Mouse (Mus musculus): ENCODE data around the gene Msi2.

Msi2 gene

GRCm38 (mm10) chr11:88351722-88352473 is 366.4 kb downstream of the Msi2 start:
- peak; percentile 72 to 73 for DNase-seq

- DNase-seq, result peak; percentile 51 to 68
Measured at GRCm38 (mm10) chr11:88348690-88349089, 369.6 kb downstream of the Msi2 start.

- no peak for DNase-seq
Measured at GRCm38 (mm10) chr11:88348056-88348455, 370.3 kb downstream of the Msi2 start.

GRCm38 (mm10) chr11:88346066-88346465 is 372.2 kb downstream of the Msi2 start:
- DNase-seq, result no peak

- DNase-seq, result no peak
Measured at GRCm38 (mm10) chr11:88337926-88338325, 380.4 kb downstream of the Msi2 start.

GRCm38 (mm10) chr11:88334893-88335292 is 383.4 kb downstream of the Msi2 start:
- DNase-seq, result no peak

- peak; percentile 82 to 85 for DNase-seq
Measured at GRCm38 (mm10) chr11:88332309-88332934, 385.9 kb downstream of the Msi2 start.

- peak; percentile 58 to 60 for DNase-seq
Measured at GRCm38 (mm10) chr11:88331722-88332121, 386.6 kb downstream of the Msi2 start.

- DNase-seq, result peak; percentile 82 to 84
Measured at GRCm38 (mm10) chr11:88330799-88331198, 387.5 kb downstream of the Msi2 start.

- peak; percentile 70 to 76 for DNase-seq
Measured at GRCm38 (mm10) chr11:88328813-88329595, 389.3 kb downstream of the Msi2 start.

GRCm38 (mm10) chr11:88327016-88327415 is 391.3 kb downstream of the Msi2 start:
- DNase-seq, result peak; percentile 67 to 76

GRCm38 (mm10) chr11:88318850-88319249 is 399.5 kb downstream of the Msi2 start:
- DNase-seq, result no peak

- no peak for DNase-seq
Measured at GRCm38 (mm10) chr11:88315393-88315792, 402.9 kb downstream of the Msi2 start.

- no peak for DNase-seq
Measured at GRCm38 (mm10) chr11:88314471-88314870, 403.8 kb downstream of the Msi2 start.

GRCm38 (mm10) chr11:88313512-88313911 is 404.8 kb downstream of the Msi2 start:
- DNase-seq, result no peak

- DNase-seq, result peak; percentile 53 to 56
Measured at GRCm38 (mm10) chr11:88311606-88312005, 406.7 kb downstream of the Msi2 start.

GRCm38 (mm10) chr11:88310773-88311172 is 407.5 kb downstream of the Msi2 start:
- DNase-seq, result peak; percentile 55 to 70

GRCm38 (mm10) chr11:88309059-88309700 is 409.1 kb downstream of the Msi2 start:
- peak; percentile 63 to 67 for DNase-seq

- peak in 1 of 2 experiments; percentile 48 for DNase-seq
Measured at GRCm38 (mm10) chr11:88307616-88308543, 410.4 kb downstream of the Msi2 start.

- no peak for DNase-seq
Measured at GRCm38 (mm10) chr11:88305759-88306158, 412.6 kb downstream of the Msi2 start.

- peak in 1 of 2 experiments; percentile 45 for DNase-seq
Measured at GRCm38 (mm10) chr11:88301619-88302018, 416.7 kb downstream of the Msi2 start.

- DNase-seq, result peak; percentile 48 to 58
Measured at GRCm38 (mm10) chr11:88299345-88299744, 419.0 kb downstream of the Msi2 start.
